Mouse (Mus musculus) liver, embryonic 16.5 days (tissue): ENCODE measurements around the gene Olfr1324. TPM values are rescaled to one million over a fixed set of nuclear protein-coding genes. Genes with fewer than 3 reads are reported as not detected.
"Not testable (repeated sequence)": the region's sequence is repeated elsewhere in the genome, so short reads cannot be mapped to it uniquely, and the experiment has no call there.

ENCODE experiments used
- ATAC-seq: fragments of 200-750 bp; cut with Nextera tagmentation; 2 replicates; pipeline ENCODE4 v1.8.0; 2017; ENCODE audit warnings: low read depth, mild to moderate bottlenecking, moderate number of reproducible peaks, moderate library complexity
- H3K27ac ChIP-seq: fragments of 300-500 bp; sonication (generic); 2 replicates; pipeline ENCODE4 v1.5.1; 2014; ENCODE audit warnings: mild to moderate bottlenecking, low read length
- H3K27me3 ChIP-seq: fragments of 300-500 bp; sonication (generic); 2 replicates; pipeline ENCODE4 v1.6.1; 2014; ENCODE audit warnings: low read depth, low read length, mixed read lengths; ENCODE audit not compliant: control insufficient read depth, insufficient read depth
- H3K36me3 ChIP-seq: fragments of 300-500 bp; sonication (generic); 2 replicates; pipeline ENCODE4 v1.6.1; 2014; ENCODE audit warnings: mild to moderate bottlenecking; ENCODE audit not compliant: control insufficient read depth, insufficient read depth
- H3K4me1 ChIP-seq: fragments of 300-500 bp; sonication (generic); 2 replicates; pipeline ENCODE4 v1.6.1; 2014; ENCODE audit warnings: low read depth, low read length, mixed read lengths; ENCODE audit not compliant: control insufficient read depth
- H3K4me2 ChIP-seq: fragments of 300-500 bp; sonication (generic); 2 replicates; pipeline ENCODE4 v1.6.1; 2014; ENCODE audit warnings: low read depth, low read length, mixed read lengths
- H3K4me3 ChIP-seq: fragments of 300-500 bp; sonication (generic); 2 replicates; pipeline ENCODE4 v1.5.1; 2014; ENCODE audit warnings: low read depth, mild to moderate bottlenecking, low read length
- H3K9ac ChIP-seq: fragments of 300-500 bp; sonication (generic); 2 replicates; pipeline ENCODE4 v1.6.1; 2014; ENCODE audit warnings: low read depth, low read length
- H3K9me3 ChIP-seq: fragments of 300-500 bp; sonication (generic); replicated peaks from 2 replicates; pipeline ENCODE4 v1.6.1; 2016; ENCODE audit warnings: low read length; ENCODE audit not compliant: control insufficient read depth
- WGBS: fragments of 180-500 bp; shearing (Covaris S2); extraction: QIAGEN DNeasy Blood & Tissue Kit; methylation state at CpG from one replicate; pipeline ENCODE4 v1.1.7; 2014; ENCODE audit not compliant: insufficient replicate concordance; 5-methylcytosine and 5-hydroxymethylcytosine counted together
- polyA plus RNA-seq: library from polyadenylated mRNA; unstranded; fragments of >200 nt; fragmentation: Nextera tagmentation; extraction: Ambion mirVana; gene quantifications from 2 replicates; pipeline ENCODE4 v1.2.1, GENCODE M21; 2015

The Olfr1324 gene
- polyA plus RNA-seq, 1 experiment from 2014 or later = not detected

DNA sequence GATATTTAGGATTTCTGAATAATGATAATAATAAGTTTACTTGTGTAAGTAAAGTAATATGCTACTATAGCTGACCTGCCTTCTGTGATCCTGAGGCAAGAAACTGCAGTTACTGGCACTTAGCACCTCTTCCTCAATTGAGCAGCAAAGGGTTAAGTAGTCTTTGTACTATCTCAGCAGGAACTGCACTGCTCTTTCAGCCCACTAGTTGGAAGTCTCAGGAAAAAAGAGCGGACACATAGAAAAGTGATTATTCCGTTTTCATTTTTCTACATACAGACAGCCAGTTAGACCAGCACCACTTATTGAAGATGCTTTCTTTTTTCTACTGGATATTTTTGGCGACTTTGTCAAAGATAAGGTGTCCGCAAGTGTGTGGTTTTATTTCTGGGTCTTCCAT is 37.7 kb downstream of the Olfr1324 start:
- H3K4me1 ChIP-seq, H3K27me3 ChIP-seq, H3K4me3 ChIP-seq, H3K9me3 ChIP-seq, H3K9ac ChIP-seq, ATAC-seq, H3K4me2 ChIP-seq, H3K36me3 ChIP-seq, H3K27ac ChIP-seq: not testable (repeated sequence)
- WGBS = 49% methylated on average over 3 of the region's 4 CpGs

DNA sequence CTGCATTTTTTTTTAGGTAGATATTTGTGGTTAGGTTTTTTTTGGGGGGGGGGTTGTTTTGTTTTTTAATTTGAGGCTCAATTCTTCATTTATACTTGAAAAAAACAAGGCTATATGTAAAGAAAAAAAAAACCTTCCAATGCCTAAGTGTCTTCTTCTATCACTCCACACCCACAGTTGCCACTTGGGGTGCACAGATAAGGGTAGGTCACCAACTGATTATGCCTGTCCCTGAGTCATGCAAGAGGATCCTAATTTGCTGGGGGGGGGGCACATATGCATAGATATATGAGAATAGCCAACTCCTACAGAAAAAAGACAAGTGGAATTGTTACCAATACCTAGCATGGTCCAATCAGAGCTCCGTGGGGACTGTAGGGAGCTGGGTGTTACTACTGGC is 53.3 kb downstream of the Olfr1324 start:
- no peak overlapping the region for H3K4me3 ChIP-seq
- no peaks in the 10 kb centered on the region for H3K36me3 ChIP-seq
- no peak overlapping the region for H3K4me2 ChIP-seq
- H3K9ac ChIP-seq = no peak overlapping the region
- H3K27ac ChIP-seq = no peak overlapping the region
- 76% methylated on average over 1 of the region's 1 CpGs for WGBS
- ATAC-seq = peak; percentile 51; the same call in 1 of the 2 replicates
- no peaks in the 10 kb centered on the region for H3K27me3 ChIP-seq
- no peaks in the 10 kb centered on the region for H3K4me1 ChIP-seq
- H3K9me3 ChIP-seq = no peaks in the 10 kb centered on the region
